Mouse (Mus musculus) erythroid progenitor cell, adult 5-6 weeks (primary cell): ENCODE measurements around the gene Ssr2. TPM values are rescaled to one million over a fixed set of nuclear protein-coding genes. Genes with fewer than 3 reads are reported as not detected.

ENCODE experiments used
- ATAC-seq: replicated peaks from 2 replicates; pipeline ENCODE4 v1.8.0; 2016; ENCODE audit warnings: moderate number of reproducible peaks, mild to moderate bottlenecking, moderate TSS enrichment, inconsistent platforms; ENCODE audit not compliant: poor library complexity, low FRiP score, severe bottlenecking
- total RNA-seq, 2 experiments: library from RNA; stranded (forward) in 1 of 2; stranded (reverse) in 1 of 2; fragments of 150-400 nt in 1 of 2; fragments of 186-747, 209-891 nt in 1 of 2; gene quantifications; 2 replicates each; pipeline versions ENCODE4 v1.2.3 to v1.2.4; 2015 to 2017; ENCODE audit warnings: low replicate concordance in 2 of 2

The Ssr2 gene
- total RNA-seq, 2 experiments from 2014 or later = 50.2 to 97.7 TPM

GRCm38 (mm10) chr3:88620146-88620991 is 44.7 kb downstream of the Ssr2 start:
- ATAC-seq = no peak

- ATAC-seq = peak; percentile 55; the same call in 1 of the 2 replicates
These were observed 45.4 kb downstream of the Ssr2 start for GRCm38 (mm10) chr3:88620992-88621536.

GRCm38 (mm10) chr3:88621537-88622112 is 45.9 kb downstream of the Ssr2 start:
- 0 out of 2 replicates have a peak, but pooled peaks have one; percentile 15 for ATAC-seq

GRCm38 (mm10) chr3:88622113-88622940 is 46.7 kb downstream of the Ssr2 start:
- peak; percentile 12; the same call in 1 of the 2 replicates for ATAC-seq

GRCm38 (mm10) chr3:88622941-88623345 is 47.3 kb downstream of the Ssr2 start:
- no peak for ATAC-seq

- ATAC-seq = no peak
These were observed 47.9 kb downstream of the Ssr2 start for GRCm38 (mm10) chr3:88623346-88624135.

- ATAC-seq = no peak
These were observed 48.6 kb downstream of the Ssr2 start for GRCm38 (mm10) chr3:88624324-88624723.

- ATAC-seq = no peak
These were observed 49.3 kb downstream of the Ssr2 start for GRCm38 (mm10) chr3:88624951-88625350.

- no peak for ATAC-seq
These were observed 49.9 kb downstream of the Ssr2 start for GRCm38 (mm10) chr3:88625531-88625930.

- no peak for ATAC-seq
These were observed 50.6 kb downstream of the Ssr2 start for GRCm38 (mm10) chr3:88626316-88626715.

GRCm38 (mm10) chr3:88627114-88627513 is 51.4 kb downstream of the Ssr2 start:
- ATAC-seq = no peak

GRCm38 (mm10) chr3:88627535-88627934 is 51.9 kb downstream of the Ssr2 start:
- no peak for ATAC-seq

- ATAC-seq = no peak
These were observed 53.1 kb downstream of the Ssr2 start for GRCm38 (mm10) chr3:88628766-88629165.

- no peak for ATAC-seq
These were observed 53.6 kb downstream of the Ssr2 start for GRCm38 (mm10) chr3:88629244-88629643.

GRCm38 (mm10) chr3:88630018-88630417 is 54.3 kb downstream of the Ssr2 start:
- ATAC-seq = no peak

- no peak for ATAC-seq
These were observed 55.2 kb downstream of the Ssr2 start for GRCm38 (mm10) chr3:88630849-88631341.

- ATAC-seq = no peak
These were observed 56.4 kb downstream of the Ssr2 start for GRCm38 (mm10) chr3:88631921-88632587.

- ATAC-seq = no peak
These were observed 57.4 kb downstream of the Ssr2 start for GRCm38 (mm10) chr3:88633056-88633455.
